Mouse (Mus musculus): ENCODE results near the gene Sdk1. TPM values are rescaled to one million over a fixed set of nuclear protein-coding genes. Genes with fewer than 3 reads are reported as not detected.

The Sdk1 gene
- polyA plus RNA-seq, 1 experiment from 2014 or later: 1.3 TPM

DNA sequence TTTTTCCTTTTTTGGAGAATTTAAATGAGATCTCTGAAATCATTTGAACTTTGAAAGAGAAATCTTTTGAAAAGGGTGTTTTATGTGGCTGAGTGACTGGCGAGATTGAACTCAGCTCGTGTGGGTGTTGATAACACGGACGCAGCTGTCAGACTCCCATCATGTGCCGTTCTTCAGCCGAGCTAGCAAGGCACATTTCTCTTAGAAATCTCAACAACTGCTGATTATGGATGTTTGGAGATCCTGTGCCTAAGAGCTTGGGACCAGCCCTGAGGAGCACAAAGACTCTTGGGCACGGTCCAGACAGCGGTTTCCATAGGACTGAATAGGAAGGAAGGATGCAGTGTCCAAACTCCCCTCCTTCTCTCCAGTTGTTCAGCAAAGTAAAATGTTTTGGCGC, 648.5 kb downstream of the Sdk1 start:
- Histone ChIP-seq H3K27ac (no peak overlapping the region), H3K9ac (no peak overlapping the region), H3K4me3 (replicated peaks) (no peak overlapping the region), H3K4me1 (peaks cover 31% of the 10 kb centered on the region), H3K4me2 (peak overlapping the region; percentile 13), H3K9me3 (no peaks in the 10 kb centered on the region), H3K27me3 (peaks cover 4% of the 10 kb centered on the region; the same call in 1 of the 2 replicates), H3K36me3 (replicated peaks) (no peaks in the 10 kb centered on the region)
- no peak for ATAC-seq (ENCODE audit: low FRiP score)
- 32% methylated on average over 9 of the region's 9 CpGs for WGBS

DNA sequence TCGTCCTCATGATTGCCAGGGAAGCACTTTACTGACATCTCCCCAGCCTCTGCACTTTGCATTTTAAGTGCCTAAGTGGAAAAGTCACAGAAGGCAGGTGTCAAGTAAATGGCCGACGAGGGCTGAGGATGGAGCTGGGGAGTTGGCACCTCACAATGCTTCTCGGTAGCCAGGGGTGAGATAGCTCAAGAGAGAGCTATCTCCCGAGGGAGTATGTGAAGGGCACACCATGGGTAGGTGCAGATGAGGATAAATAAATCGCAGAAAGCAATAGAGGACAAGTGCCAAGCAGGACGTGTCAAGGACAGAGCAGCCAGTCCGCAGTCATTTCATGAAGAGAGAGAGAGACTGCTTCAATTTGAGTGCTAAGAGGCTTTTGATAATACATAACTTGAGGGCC, 655.1 kb downstream of the Sdk1 start:
- Histone ChIP-seq H3K4me2 (no peak overlapping the region), H3K4me3 (replicated peaks) (no peak overlapping the region), H3K27ac (no peak overlapping the region), H3K9me3 (no peaks in the 10 kb centered on the region), H3K27me3 (no peaks in the 10 kb centered on the region), H3K4me1 (no peaks in the 10 kb centered on the region), H3K36me3 (replicated peaks) (no peaks in the 10 kb centered on the region), H3K9ac (no peak overlapping the region)
- ATAC-seq (ENCODE audit: low FRiP score): no peak
- whole genome bisulfite sequencing: 83% methylated on average over 8 of the region's 8 CpGs

DNA sequence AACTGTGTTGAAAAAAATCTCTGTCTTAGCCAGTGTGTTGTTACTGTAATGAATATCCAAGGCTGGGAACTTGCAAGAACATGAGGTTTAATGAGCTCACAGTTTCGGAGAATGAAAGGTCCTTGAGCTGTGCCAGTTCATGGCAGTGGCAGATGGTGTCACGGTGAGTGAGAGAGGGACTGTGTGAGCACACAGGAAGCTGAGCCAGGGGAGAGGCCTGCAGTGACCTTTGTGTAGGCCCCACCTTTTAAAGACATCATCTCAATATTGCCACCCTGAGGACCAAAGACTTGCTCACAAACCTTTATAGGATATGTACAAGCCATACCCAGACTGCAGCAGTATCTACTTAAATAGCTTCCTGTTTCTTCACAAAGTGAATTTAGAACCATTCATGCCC, 656.2 kb downstream of the Sdk1 start:
- H3K27ac ChIP-seq: no peak overlapping the region
- no peaks in the 10 kb centered on the region for H3K4me1 ChIP-seq
- no peak overlapping the region for H3K9ac ChIP-seq
- no peaks in the 10 kb centered on the region for H3K36me3 ChIP-seq (replicated peaks)
- H3K27me3 ChIP-seq: no peaks in the 10 kb centered on the region
- no peak overlapping the region for H3K4me2 ChIP-seq
- no peak overlapping the region for H3K4me3 ChIP-seq (replicated peaks)
- no peaks in the 10 kb centered on the region for H3K9me3 ChIP-seq
- 66% methylated on average over 2 of the region's 2 CpGs for WGBS
- no peak for ATAC-seq (ENCODE audit: low FRiP score)

DNA sequence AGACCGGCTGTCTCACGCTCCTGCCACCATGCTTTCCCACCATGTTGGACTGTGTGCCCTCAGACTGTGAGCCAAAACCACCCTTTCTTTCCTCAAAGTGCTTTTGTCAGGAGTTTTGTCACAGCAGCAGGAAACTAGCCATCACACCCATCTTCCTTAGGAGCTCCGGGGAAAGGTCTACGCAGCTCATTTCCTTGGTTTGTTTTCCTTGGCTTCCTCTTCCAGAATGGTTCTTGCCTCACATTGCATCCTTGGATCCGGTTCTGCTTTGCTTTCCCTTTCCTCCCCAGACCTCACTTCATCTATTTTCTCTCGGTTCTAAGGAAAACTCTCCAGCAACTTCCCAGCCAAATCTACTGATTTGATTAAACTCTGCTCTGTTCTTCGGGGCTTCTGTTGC, 658.5 kb downstream of the Sdk1 start:
- ATAC-seq (ENCODE audit: low FRiP score): no peak
- Histone ChIP-seq H3K4me2 (no peak overlapping the region), H3K4me1 (no peaks in the 10 kb centered on the region), H3K27ac (no peak overlapping the region), H3K36me3 (replicated peaks) (no peaks in the 10 kb centered on the region), H3K9ac (no peak overlapping the region), H3K4me3 (replicated peaks) (no peak overlapping the region), H3K9me3 (no peaks in the 10 kb centered on the region), H3K27me3 (no peaks in the 10 kb centered on the region)
- WGBS: 92% methylated on average over 7 of the region's 7 CpGs

DNA sequence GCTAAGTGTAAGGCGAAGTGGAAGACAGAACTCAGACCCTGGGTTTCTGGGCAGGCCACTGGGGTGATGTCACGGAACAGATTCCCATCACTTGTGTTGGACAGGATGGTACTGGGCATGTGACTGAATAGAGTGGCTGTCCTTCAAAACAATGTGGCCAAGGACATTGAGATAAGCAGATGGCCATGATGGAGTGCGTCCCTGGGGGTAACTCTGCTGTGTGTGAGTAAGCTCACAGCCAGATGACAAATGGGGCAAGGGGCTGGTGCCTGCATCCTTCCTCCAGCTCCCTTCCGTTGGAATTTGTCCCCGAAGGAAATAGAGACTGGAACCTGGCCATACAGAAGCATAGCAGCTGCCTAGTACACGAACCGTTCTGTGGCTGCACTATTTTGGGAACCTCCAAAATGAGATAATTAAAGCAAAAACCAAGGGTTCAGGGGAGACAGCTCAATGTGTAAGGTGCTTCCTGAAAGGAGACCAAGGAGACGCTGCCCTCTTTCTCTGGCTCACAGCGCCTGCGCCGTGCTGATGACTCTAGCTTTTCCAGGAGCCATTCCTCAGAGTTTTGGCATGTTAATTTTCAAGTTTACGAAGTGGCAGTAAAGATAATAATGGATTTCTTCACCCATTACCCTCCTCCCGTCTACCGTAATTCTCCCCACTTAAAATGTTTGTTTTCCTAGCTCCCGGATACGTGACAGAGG, 661.4 kb downstream of the Sdk1 start:
- Histone ChIP-seq H3K36me3 (replicated peaks) (no peaks in the 10 kb centered on the region), H3K4me1 (no peaks in the 10 kb centered on the region), H3K27me3 (no peaks in the 10 kb centered on the region), H3K4me3 (replicated peaks) (no peak overlapping the region), H3K9me3 (no peaks in the 10 kb centered on the region), H3K9ac (no peak overlapping the region), H3K4me2 (no peak overlapping the region), H3K27ac (no peak overlapping the region)
- 82% methylated on average over 16 of the region's 16 CpGs for WGBS
- no peak for ATAC-seq (ENCODE audit: low FRiP score)

DNA sequence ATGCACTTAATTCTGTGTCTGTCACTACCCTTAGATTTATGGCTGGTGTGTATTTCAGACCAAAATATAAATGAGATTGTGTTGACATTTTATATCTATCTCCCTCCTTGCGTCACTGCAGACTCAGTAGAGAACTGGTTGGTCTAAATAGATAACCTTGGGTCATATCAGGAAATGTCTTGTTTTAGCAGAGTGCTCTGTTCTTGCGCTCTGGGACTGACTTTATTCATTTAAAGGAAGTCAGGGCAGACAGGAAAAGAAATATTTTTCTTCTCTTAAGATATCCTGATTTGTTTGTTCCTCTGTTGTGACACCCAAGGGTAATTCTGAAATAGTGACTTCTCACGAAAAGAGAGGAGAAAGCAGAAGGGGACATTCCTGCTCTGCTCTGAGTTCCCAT, 669.2 kb downstream of the Sdk1 start:
- Histone ChIP-seq H3K27me3 (no peaks in the 10 kb centered on the region), H3K36me3 (replicated peaks) (no peaks in the 10 kb centered on the region), H3K4me1 (0 out of 2 replicates have a peak, but pooled peaks cover 3% of the 10 kb centered on the region), H3K4me2 (no peak overlapping the region), H3K9me3 (no peaks in the 10 kb centered on the region), H3K27ac (no peak overlapping the region), H3K4me3 (replicated peaks) (no peak overlapping the region), H3K9ac (no peak overlapping the region)
- ATAC-seq (ENCODE audit: low FRiP score): no peak
- WGBS: 88% methylated on average over 3 of the region's 3 CpGs

DNA sequence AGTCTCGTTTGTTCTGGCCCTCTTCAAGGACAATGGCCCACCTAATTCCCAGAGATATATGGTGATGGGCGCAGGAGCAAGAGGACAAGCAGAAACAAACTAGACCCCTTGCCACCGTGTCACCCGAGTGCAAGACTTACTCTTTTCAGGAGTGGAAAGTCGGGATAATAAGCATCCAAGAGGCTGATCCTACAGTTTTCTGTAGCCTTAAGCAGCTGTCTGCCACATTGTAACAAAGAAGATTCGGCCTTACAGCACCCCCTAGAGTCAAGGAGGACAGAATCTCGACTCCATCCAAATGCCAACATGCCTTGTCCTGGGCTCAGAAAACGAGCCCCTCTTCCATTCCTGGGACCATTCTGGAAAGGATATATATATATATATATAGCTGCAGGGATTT, 669.6 kb downstream of the Sdk1 start:
- no peak overlapping the region for H3K9ac ChIP-seq
- 0 out of 2 replicates have a peak, but pooled peaks cover 3% of the 10 kb centered on the region for H3K4me1 ChIP-seq
- H3K27me3 ChIP-seq: no peaks in the 10 kb centered on the region
- no peak for ATAC-seq (ENCODE audit: low FRiP score)
- no peak overlapping the region for H3K4me2 ChIP-seq
- H3K9me3 ChIP-seq: no peaks in the 10 kb centered on the region
- H3K27ac ChIP-seq: no peak overlapping the region
- no peaks in the 10 kb centered on the region for H3K36me3 ChIP-seq (replicated peaks)
- H3K4me3 ChIP-seq (replicated peaks): no peak overlapping the region
- WGBS: 63% methylated on average over 8 of the region's 8 CpGs

DNA sequence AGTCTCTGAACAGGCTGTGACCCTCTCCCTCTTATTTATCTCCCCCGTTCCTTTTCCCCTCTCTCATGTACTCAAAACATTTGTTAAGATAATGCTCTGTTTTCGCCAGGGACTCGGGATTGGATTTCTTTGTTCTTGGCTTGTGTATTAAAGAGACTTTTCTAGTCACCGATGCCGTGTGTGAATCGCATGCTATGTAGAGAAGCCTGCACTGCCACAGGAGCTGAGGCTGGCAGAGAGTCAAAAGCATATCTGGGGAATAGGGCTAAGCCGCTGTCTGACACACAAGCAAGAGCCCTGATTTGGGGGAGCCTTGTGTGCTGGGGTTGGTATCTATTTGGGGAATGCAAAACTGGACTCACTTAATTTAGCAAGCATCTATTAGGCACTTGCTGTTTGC, 671.6 kb downstream of the Sdk1 start:
- Histone ChIP-seq H3K9me3 (no peaks in the 10 kb centered on the region), H3K4me2 (no peak overlapping the region), H3K27me3 (no peaks in the 10 kb centered on the region), H3K4me3 (replicated peaks) (no peak overlapping the region), H3K9ac (no peak overlapping the region), H3K4me1 (peaks cover 6% of the 10 kb centered on the region), H3K36me3 (replicated peaks) (no peaks in the 10 kb centered on the region), H3K27ac (no peak overlapping the region)
- no peak for ATAC-seq (ENCODE audit: low FRiP score)
- WGBS: 53% methylated on average over 7 of the region's 7 CpGs

DNA sequence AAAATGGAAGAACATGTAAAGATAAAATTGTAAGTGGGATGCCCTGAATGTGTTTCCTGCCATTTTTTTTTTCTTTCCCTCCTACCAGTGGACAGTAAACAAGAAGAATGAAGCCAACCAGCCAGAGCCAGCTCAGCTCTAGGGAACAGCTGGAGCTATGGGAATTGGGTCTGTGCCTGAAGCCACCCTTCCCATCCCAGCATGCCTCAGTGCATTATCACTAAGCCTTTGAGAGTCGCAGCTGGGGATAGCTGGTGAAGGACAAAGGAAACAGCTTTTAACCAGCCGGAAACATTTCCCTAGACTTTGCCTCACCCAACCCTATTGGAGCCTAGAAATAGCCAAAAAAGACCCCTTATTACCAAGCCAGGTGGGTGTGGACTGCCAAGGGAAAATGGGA, 675.7 kb downstream of the Sdk1 start:
- Histone ChIP-seq H3K27ac (no peak overlapping the region), H3K27me3 (no peaks in the 10 kb centered on the region), H3K36me3 (replicated peaks) (no peaks in the 10 kb centered on the region), H3K9me3 (no peaks in the 10 kb centered on the region), H3K9ac (no peak overlapping the region), H3K4me3 (replicated peaks) (no peak overlapping the region), H3K4me2 (no peak overlapping the region), H3K4me1 (peaks cover 6% of the 10 kb centered on the region)
- no peak for ATAC-seq (ENCODE audit: low FRiP score)
- 35% methylated on average over 2 of the region's 2 CpGs for WGBS

DNA sequence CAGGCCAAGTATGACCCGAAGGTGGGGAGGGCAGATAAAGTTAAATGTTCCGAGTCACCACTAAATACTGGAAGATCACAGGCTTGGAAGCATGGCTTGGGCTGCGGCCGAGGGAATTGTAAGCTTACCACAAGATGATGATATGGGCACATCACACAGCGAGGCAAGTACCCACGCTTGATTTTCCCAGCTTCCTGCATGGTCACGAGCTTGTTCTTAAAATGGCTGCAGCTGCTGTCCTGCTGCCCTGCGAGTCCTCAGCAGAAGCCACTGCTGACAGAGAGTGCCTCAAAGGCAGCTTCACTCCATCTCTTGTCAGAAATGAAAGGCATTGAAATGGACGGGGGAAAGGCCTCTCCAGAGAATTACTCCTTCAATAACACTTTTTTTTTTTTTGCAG, 697.7 kb downstream of the Sdk1 start:
- 83% methylated on average over 9 of the region's 9 CpGs for WGBS
- H3K9ac ChIP-seq: no peak overlapping the region
- H3K4me3 ChIP-seq (replicated peaks): no peak overlapping the region

DNA sequence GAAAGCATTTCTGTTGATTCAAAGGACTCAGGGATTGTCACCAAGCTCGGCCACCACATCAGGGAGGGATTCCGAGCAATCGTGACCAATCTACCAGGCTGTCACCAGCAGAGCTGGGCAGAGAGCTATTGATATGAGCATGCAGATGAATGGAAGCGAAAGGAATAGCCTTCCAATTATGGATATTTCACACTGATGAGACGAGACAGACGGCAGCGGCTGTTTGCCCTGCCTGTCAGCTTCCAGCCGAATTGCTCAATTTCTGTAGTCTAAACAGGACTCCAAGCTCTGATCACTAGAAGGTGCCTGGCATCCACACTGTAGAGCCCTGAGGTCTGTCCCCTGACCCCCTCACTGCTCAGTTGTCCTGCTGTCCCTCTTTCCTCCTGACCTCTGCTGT, 699.3 kb downstream of the Sdk1 start:
- Histone ChIP-seq H3K36me3 (replicated peaks) (no peaks in the 10 kb centered on the region), H3K9ac (no peak overlapping the region), H3K27me3 (no peaks in the 10 kb centered on the region), H3K27ac (no peak overlapping the region), H3K9me3 (no peaks in the 10 kb centered on the region), H3K4me1 (no peaks in the 10 kb centered on the region; the same call in 1 of the 2 replicates), H3K4me3 (replicated peaks) (no peak overlapping the region), H3K4me2 (no peak overlapping the region)
- no peak for ATAC-seq (ENCODE audit: low FRiP score)
- 83% methylated on average over 8 of the region's 8 CpGs for WGBS

More for the DNA sequence above, 697.7 kb downstream of the Sdk1 start:
- ATAC-seq (ENCODE audit: low FRiP score): no peak
- Histone ChIP-seq H3K4me2 (no peak overlapping the region), H3K4me1 (no peaks in the 10 kb centered on the region; the same call in 1 of the 2 replicates), H3K27ac (no peak overlapping the region), H3K36me3 (replicated peaks) (no peaks in the 10 kb centered on the region), H3K9me3 (no peaks in the 10 kb centered on the region), H3K27me3 (no peaks in the 10 kb centered on the region)

DNA sequence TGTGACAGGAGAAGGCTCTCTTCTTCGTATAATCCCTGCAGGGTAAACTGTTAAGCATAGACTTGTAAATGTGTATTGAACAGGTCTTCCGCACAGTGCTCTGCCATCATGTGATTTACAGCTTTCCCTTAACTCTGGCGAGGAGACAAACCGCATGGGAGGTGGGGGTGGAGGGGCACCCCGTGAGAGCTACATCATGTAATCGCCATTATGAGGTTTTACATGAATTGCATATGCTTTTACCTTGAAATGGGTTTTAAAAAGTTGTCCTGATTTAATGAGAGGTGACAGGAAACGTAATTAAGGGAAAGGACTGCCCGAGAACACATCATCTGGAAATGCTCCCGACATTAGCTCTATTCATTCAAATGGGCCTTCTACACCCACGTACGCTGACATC, 709.5 kb downstream of the Sdk1 start:
- Histone ChIP-seq H3K36me3 (replicated peaks) (no peaks in the 10 kb centered on the region), H3K27ac (no peak overlapping the region), H3K9ac (no peak overlapping the region), H3K4me2 (no peak overlapping the region), H3K9me3 (no peaks in the 10 kb centered on the region), H3K27me3 (no peaks in the 10 kb centered on the region), H3K4me3 (replicated peaks) (no peak overlapping the region), H3K4me1 (0 out of 2 replicates have a peak, but pooled peaks cover 3% of the 10 kb centered on the region)
- ATAC-seq (ENCODE audit: low FRiP score): no peak
- WGBS: 70% methylated on average over 11 of the region's 11 CpGs

DNA sequence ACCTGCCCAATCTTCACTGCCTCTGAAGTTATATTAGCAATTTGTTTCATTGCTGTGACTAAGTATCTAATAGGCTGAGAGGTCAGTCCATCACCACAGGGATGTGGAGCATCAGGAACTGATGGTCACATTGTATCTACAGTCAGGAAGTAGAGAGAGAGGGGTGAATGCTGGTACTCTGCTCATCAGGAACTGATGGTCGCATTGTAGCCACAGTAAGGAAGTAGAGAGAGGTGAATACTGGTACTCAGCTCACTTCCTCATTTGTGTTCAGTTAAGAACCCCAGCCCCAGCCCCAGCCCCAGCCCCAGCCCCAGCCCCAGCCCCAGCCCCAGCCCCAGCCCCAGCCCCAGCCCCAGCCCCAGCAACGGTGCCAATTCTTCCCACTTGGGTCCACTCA, 711.0 kb downstream of the Sdk1 start:
- Histone ChIP-seq H3K9ac (no peak overlapping the region), H3K9me3 (no peaks in the 10 kb centered on the region), H3K27me3 (no peaks in the 10 kb centered on the region), H3K4me2 (no peak overlapping the region), H3K4me1 (0 out of 2 replicates have a peak, but pooled peaks cover 3% of the 10 kb centered on the region), H3K27ac (no peak overlapping the region), H3K36me3 (replicated peaks) (no peaks in the 10 kb centered on the region), H3K4me3 (replicated peaks) (no peak overlapping the region)
- 82% methylated on average over 2 of the region's 2 CpGs for WGBS
- ATAC-seq (ENCODE audit: low FRiP score): no peak

Data from forebrain, embryonic 12.5 days (tissue).